In the genomic region with DNA sequence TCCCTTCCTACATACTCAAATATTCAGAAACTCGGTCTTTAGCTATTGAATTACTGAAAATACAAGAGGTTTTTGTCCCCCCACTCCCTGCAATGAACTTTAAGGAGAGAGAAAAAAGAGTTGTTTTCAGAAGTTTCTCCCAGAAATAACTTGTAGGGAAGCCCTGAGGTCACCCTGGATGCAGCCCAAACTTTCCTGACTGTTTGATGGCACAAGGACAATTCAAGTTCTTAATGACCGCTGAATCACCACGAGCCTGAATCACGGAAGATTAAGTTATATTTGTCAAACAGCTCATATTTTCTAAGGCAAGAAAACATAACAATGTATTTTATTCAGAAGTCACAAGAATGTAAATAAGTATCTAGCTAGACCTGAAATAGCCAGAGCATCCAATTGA, we compare ENCODE assay signal across 29 mouse cellular contexts.
DNase-seq lines count a peak whose midpoint lies in the region; ATAC-seq and TF ChIP-seq lines count a peak whose summit lies in the region.
"Had no signal": no experiment of that assay in that cellular context is flagged by ENCODE, and none has a peak within 500 bp of the region (broad histone marks: within the 10 kb centered on the region; RNA-seq: fewer than 3 reads in every experiment).

No protein-coding gene starts in this region.

- intact Hi-C loops in gastrocnemius, postnatal 14 days (cut with DNase I; ENCODE audit: low total_unique reads): no loop called here
- intact Hi-C loops in gastrocnemius, postnatal 36 days (cut with DNase I): no loop called here

- no peak overlapping the region for H3K4me3 ChIP-seq in lung, adult 2 months (replicated peaks; ENCODE audit: extremely low read depth, low read depth, low read length)
- H3K4me3 ChIP-seq: hindbrain, embryonic 12.5 days; intestine, embryonic 15.5 days; liver, embryonic 12.5 days; megakaryocyte, embryonic 14.5 days; midbrain, embryonic 15.5 days; neural tube, embryonic 15.5 days; stomach, embryonic 15.5 days had no signal

- 60% methylated on average over 4 of the region's 4 CpGs for WGBS in lung, adult 2 months

- no peaks in the 10 kb centered on the region for H3K4me1 ChIP-seq in lung, adult 2 months (ENCODE audit: control insufficient read depth, insufficient read depth, low read length)
- H3K4me1 ChIP-seq: hindbrain, embryonic 12.5 days; intestine, embryonic 15.5 days; liver, embryonic 12.5 days; megakaryocyte, embryonic 14.5 days; midbrain, embryonic 15.5 days; stomach, embryonic 15.5 days had no signal

- no peak for TF ChIP-seq POLR2A in lung, adult 2 months (IDR thresholded peaks at IDR 0.05; ENCODE audit: borderline replicate concordance, extremely low read depth, low read depth, low read length)

- DNase-seq in gastrocnemius, postnatal 14 days: peak; percentile 12
- no peak for DNase-seq in gastrocnemius, postnatal 36 days
- peak; percentile 5 for DNase-seq in lung, postnatal 10 days
- no peak for DNase-seq in lung, adult 2 months
- peak; percentile 64 for DNase-seq in adrenal gland, adult 8-10 months
- peak; percentile 79 to 80 for DNase-seq in adrenal gland, postnatal 36 days
- no peak for DNase-seq in urinary bladder, postnatal 4 days (ENCODE audit: low spot score in 2 of 2)
- DNase-seq: cerebellum, adult 8-10 months; cerebellum, postnatal 25 days; heart, adult 11 months; heart, postnatal 36 days; kidney, adult 8-10 months; kidney, postnatal 25 days; layer of hippocampus, postnatal 36 days; left cerebral cortex, postnatal 4 days; liver, postnatal 0 days; lung, postnatal 4 days; retina, postnatal 1 day; right cerebral cortex, postnatal 14 days had no signal

- ATAC-seq in granulocyte monocyte progenitor cell, adult 5-6 weeks (replicated peaks; ENCODE audit: poor library complexity, severe bottlenecking): no peak
- ATAC-seq: forebrain, embryonic 14.5 days; hindbrain, postnatal 0 days; intestine, embryonic 15.5 days; liver, embryonic 12.5 days; liver, postnatal 0 days; midbrain, embryonic 15.5 days had no signal

- TF ChIP-seq CTCF in lung, adult 2 months (IDR thresholded peaks at IDR 0.05; ENCODE audit: insufficient read depth, low read length): no peak

Comparison
In these comparisons a context has a peak if more than half of its experiments do, and no peak if none do; other contexts are left out.
1. DNase-seq: peak in gastrocnemius, postnatal 14 days (single experiment), lung, postnatal 10 days (single experiment), adrenal gland, adult 8-10 months (single experiment) and adrenal gland, postnatal 36 days (2 of 2); none in gastrocnemius, postnatal 36 days (0 of 2), lung, adult 2 months (single experiment) and urinary bladder, postnatal 4 days (0 of 2).